Mouse (Mus musculus): ENCODE measurements at regions not wholly inside any gene's neighbourhood (a gene's known extent, or its start where the extent isn't known, plus 50 kb on each side); places are given as distances from the start of the nearest gene placed in this dataset.

- ATAC-seq, result no peak; the same call in 1 of the 2 replicates
- Histone ChIP-seq H3K4me1 (ENCODE audit: insufficient read depth) (peaks cover 26% of the 10 kb centered on the region), H3K4me3 (ENCODE audit: low read depth, low read length) (no peak overlapping the region), H3K27ac (ENCODE audit: low read depth, low read length) (peak overlapping the region; percentile 74), H3K9me3 (ENCODE audit: low read length) (no peaks in the 10 kb centered on the region), H3K4me2 (ENCODE audit: low read depth) (no peak overlapping the region), H3K36me3 (ENCODE audit: insufficient read depth) (no peaks in the 10 kb centered on the region), H3K9ac (no peak overlapping the region), H3K27me3 (ENCODE audit: insufficient read depth, low read length) (no peaks in the 10 kb centered on the region)
- no peak for TF ChIP-seq CTCF (IDR thresholded peaks at IDR 0.05; ENCODE audit: low read depth)
- 9% methylated on average over 5 of the region's 5 CpGs for WGBS
- DNase-seq, result no peak
Measured at GRCm38 (mm10) chr11:32112521-32112920, 87.6 kb downstream of the Il9r start.

GRCm38 (mm10) chr11:32111841-32112240 lies 88.2 kb downstream of the Il9r start:
- no peak overlapping the region for H3K27ac ChIP-seq (ENCODE audit: low read depth, low read length)
- H3K9ac ChIP-seq, result no peak overlapping the region
- H3K36me3 ChIP-seq (ENCODE audit: insufficient read depth), result no peaks in the 10 kb centered on the region
- DNase-seq (no peak), ATAC-seq (no peak)
- H3K4me1 ChIP-seq (ENCODE audit: insufficient read depth), result peaks cover 21% of the 10 kb centered on the region
- TF ChIP-seq CTCF (IDR thresholded peaks at IDR 0.05; ENCODE audit: low read depth), result no peak
- no peak overlapping the region for H3K4me3 ChIP-seq (ENCODE audit: low read depth, low read length)
- no peak overlapping the region for H3K4me2 ChIP-seq (ENCODE audit: low read depth)
- WGBS, result 60% methylated on average over 3 of the region's 3 CpGs
- H3K27me3 ChIP-seq (ENCODE audit: insufficient read depth, low read length), result no peaks in the 10 kb centered on the region
- no peaks in the 10 kb centered on the region for H3K9me3 ChIP-seq (ENCODE audit: low read length)

GRCm38 (mm10) chr11:32109911-32110310 lies 90.2 kb downstream of the Il9r start:
- Histone ChIP-seq H3K9me3 (ENCODE audit: low read length) (no peaks in the 10 kb centered on the region), H3K4me3 (ENCODE audit: low read depth, low read length) (no peak overlapping the region), H3K4me1 (ENCODE audit: insufficient read depth) (peaks cover 21% of the 10 kb centered on the region), H3K27ac (ENCODE audit: low read depth, low read length) (no peak overlapping the region), H3K27me3 (ENCODE audit: insufficient read depth, low read length) (no peaks in the 10 kb centered on the region), H3K36me3 (ENCODE audit: insufficient read depth) (no peaks in the 10 kb centered on the region), H3K9ac (no peak overlapping the region), H3K4me2 (ENCODE audit: low read depth) (no peak overlapping the region)
- 94% methylated on average over 3 of the region's 3 CpGs for WGBS
- TF ChIP-seq CTCF (IDR thresholded peaks at IDR 0.05; ENCODE audit: low read depth), result peak; percentile 40
- ATAC-seq (no peak), DNase-seq (no peak)

Measured in forebrain, postnatal 0 days (tissue).